Mouse (Mus musculus) neural tube, embryonic 15.5 days (tissue): ENCODE measurements around the gene Mars2. TPM values are rescaled to one million over a fixed set of nuclear protein-coding genes. Genes with fewer than 3 reads are reported as not detected.
A peak's percentile ranks its signal among the peaks of the same experiment; 100 is the strongest.

Experiments used
- ATAC-seq: fragments of 200-750 bp; cut with Nextera tagmentation; 2 replicates; pipeline ENCODE4 v1.8.0; 2017; ENCODE audit warnings: mild to moderate bottlenecking, moderate TSS enrichment, moderate library complexity; ENCODE audit not compliant: low FRiP score
- H3K27ac ChIP-seq: fragments of 300-500 bp; sonication (generic); replicated peaks from 2 replicates; pipeline ENCODE4 v1.5.1; 2015; ENCODE audit warnings: mild to moderate bottlenecking, inconsistent platforms
- H3K27me3 ChIP-seq: fragments of 300-500 bp; sonication (generic); replicated peaks from 2 replicates; pipeline ENCODE4 v1.6.1; 2015; ENCODE audit warnings: inconsistent platforms
- H3K36me3 ChIP-seq: fragments of 300-500 bp; sonication (generic); 2 replicates; pipeline ENCODE4 v1.6.1; 2015; ENCODE audit warnings: inconsistent platforms
- H3K4me1 ChIP-seq: fragments of 300-500 bp; sonication (generic); 2 replicates; pipeline ENCODE4 v1.6.1; 2015; ENCODE audit warnings: inconsistent platforms
- H3K4me2 ChIP-seq: fragments of 300-500 bp; sonication (generic); 2 replicates; pipeline ENCODE4 v1.6.1; 2015; ENCODE audit warnings: inconsistent platforms, mild to moderate bottlenecking, moderate library complexity
- H3K4me3 ChIP-seq: fragments of 300-500 bp; sonication (generic); replicated peaks from 2 replicates; pipeline ENCODE4 v1.5.1; 2015; ENCODE audit warnings: mild to moderate bottlenecking, inconsistent platforms
- H3K9ac ChIP-seq: fragments of 300-500 bp; sonication (generic); replicated peaks from 2 replicates; pipeline ENCODE4 v1.6.1; 2015; ENCODE audit warnings: mild to moderate bottlenecking, inconsistent platforms
- H3K9me3 ChIP-seq: fragments of 300-500 bp; sonication (generic); replicated peaks from 2 replicates; pipeline ENCODE4 v1.6.1; 2016; ENCODE audit warnings: inconsistent platforms
- WGBS: fragments of 180-500 bp; shearing (Covaris S2); methylation state at CpG from one replicate; pipeline ENCODE4 v1.1.7; 2015; ENCODE audit warnings: mixed read lengths; 5-methylcytosine and 5-hydroxymethylcytosine counted together
- polyA plus RNA-seq: library from polyadenylated mRNA; unstranded; fragments of >200 nt; fragmentation: Nextera tagmentation; extraction: Ambion mirVana; gene quantifications from 2 replicates; pipeline ENCODE4 v1.2.1, GENCODE M21; 2015

Mars2 gene
- polyA plus RNA-seq, 1 experiment from 2014 or later: 2.5 TPM

- H3K27me3 ChIP-seq: no peaks in the 10 kb centered on the region
- no peaks in the 10 kb centered on the region for H3K36me3 ChIP-seq
- peak overlapping the region; percentile 66 for H3K4me2 ChIP-seq
- H3K27ac ChIP-seq: peak overlapping the region; percentile 58; the same call in 1 of the 2 replicates
- no peaks in the 10 kb centered on the region for H3K9me3 ChIP-seq
- WGBS: 33% methylated on average over 3 of the region's 3 CpGs
- H3K4me3 ChIP-seq: peak overlapping the region; percentile 31
- peak; percentile 29; the same call in 1 of the 2 replicates for ATAC-seq
- H3K4me1 ChIP-seq: peaks cover 6% of the 10 kb centered on the region
- H3K9ac ChIP-seq: no peak overlapping the region
Observed at GRCm38 (mm10) chr1:55225398-55225797, 11.6 kb upstream of the Mars2 start.

- peak within 1 kb of the TSS; percentile 44 for H3K4me3 ChIP-seq
- no peaks in the 10 kb centered on the region for H3K27me3 ChIP-seq
- ATAC-seq: no peak; the same call in 1 of the 2 replicates
- 1% methylated on average over 26 of the region's 26 CpGs for WGBS
- H3K4me1 ChIP-seq: peaks cover 6% of the 10 kb centered on the region
- H3K9me3 ChIP-seq: no peaks in the 10 kb centered on the region
- no peaks in the 10 kb centered on the region for H3K36me3 ChIP-seq
- H3K9ac ChIP-seq: peak within 1 kb of the TSS; percentile 39
- peak within 1 kb of the TSS; percentile 68 for H3K27ac ChIP-seq
- peak within 1 kb of the TSS; percentile 66 for H3K4me2 ChIP-seq
Observed at GRCm38 (mm10) chr1:55226011-55226857, 10.7 kb upstream of the Mars2 start, which contains the start of gene Rftn2. TSS of gene Rftn2 (minus strand) at chr1:55226782.

GRCm38 (mm10) chr1:55227376-55227775 is 9.6 kb upstream of the Mars2 start:
- Histone ChIP-seq H3K4me2 (no peak overlapping the region), H3K9ac (no peak overlapping the region), H3K4me1 (peaks cover 6% of the 10 kb centered on the region), H3K27me3 (no peaks in the 10 kb centered on the region), H3K9me3 (no peaks in the 10 kb centered on the region), H3K4me3 (no peak overlapping the region), H3K36me3 (no peaks in the 10 kb centered on the region), H3K27ac (no peak overlapping the region)
- no peak for ATAC-seq
- 15% methylated on average over 1 of the region's 1 CpGs for WGBS

GRCm38 (mm10) chr1:55228256-55228884 is 8.6 kb upstream of the Mars2 start:
- 87% methylated on average over 8 of the region's 8 CpGs for WGBS
- no peak for ATAC-seq
- H3K4me1 ChIP-seq: peaks cover 6% of the 10 kb centered on the region

GRCm38 (mm10) chr1:55234910-55235520 is 2.0 kb upstream of the Mars2 start:
- Histone ChIP-seq H3K9me3 (no peaks in the 10 kb centered on the region), H3K27me3 (no peaks in the 10 kb centered on the region), H3K27ac (no peak overlapping the region), H3K9ac (no peak overlapping the region), H3K4me3 (no peak overlapping the region), H3K36me3 (no peaks in the 10 kb centered on the region), H3K4me2 (no peak overlapping the region), H3K4me1 (peaks cover 22% of the 10 kb centered on the region)
- no peak for ATAC-seq
- WGBS: 68% methylated on average over 16 of the region's 16 CpGs

More at GRCm38 (mm10) chr1:55228256-55228884, 8.6 kb upstream of the Mars2 start:
- H3K4me2 ChIP-seq: no peak overlapping the region
- H3K36me3 ChIP-seq: no peaks in the 10 kb centered on the region
- H3K27ac ChIP-seq: no peak overlapping the region
- H3K4me3 ChIP-seq: no peak overlapping the region
- H3K27me3 ChIP-seq: no peaks in the 10 kb centered on the region
- no peak overlapping the region for H3K9ac ChIP-seq
- no peaks in the 10 kb centered on the region for H3K9me3 ChIP-seq

- Histone ChIP-seq H3K36me3 (no peaks in the 10 kb centered on the region), H3K27me3 (no peaks in the 10 kb centered on the region), H3K9me3 (no peaks in the 10 kb centered on the region), H3K9ac (peak overlapping the region; percentile 37), H3K4me3 (peak overlapping the region; percentile 86), H3K4me2 (peak overlapping the region; percentile 96), H3K4me1 (peaks cover 36% of the 10 kb centered on the region), H3K27ac (no peak overlapping the region)
- no peak for ATAC-seq
- 37% methylated on average over 5 of the region's 5 CpGs for WGBS
Observed at GRCm38 (mm10) chr1:55236487-55236886, 490 bp upstream of the Mars2 start.

- peak; percentile 73 for ATAC-seq
- Histone ChIP-seq H3K9me3 (no peaks in the 10 kb centered on the region), H3K4me2 (peak overlapping the region; percentile 96), H3K27me3 (no peaks in the 10 kb centered on the region), H3K4me3 (peak overlapping the region; percentile 86), H3K9ac (peak overlapping the region; percentile 80), H3K36me3 (no peaks in the 10 kb centered on the region), H3K4me1 (peaks cover 47% of the 10 kb centered on the region), H3K27ac (peak overlapping the region; percentile 88)
- under 1% methylated on average over 23 of the region's 23 CpGs for WGBS
Observed at GRCm38 (mm10) chr1:55237643-55238161, 725 bp downstream of the Mars2 start.

- H3K4me1 ChIP-seq: peaks cover 47% of the 10 kb centered on the region
- no peak for ATAC-seq
- H3K4me2 ChIP-seq: peak overlapping the region; percentile 96
- H3K27me3 ChIP-seq: no peaks in the 10 kb centered on the region
- H3K36me3 ChIP-seq: no peaks in the 10 kb centered on the region
- WGBS: 17% methylated on average over 13 of the region's 13 CpGs
- H3K9ac ChIP-seq: peak overlapping the region; percentile 80
- H3K27ac ChIP-seq: 0 out of 2 replicates have a peak overlapping the region, but pooled peaks have one; percentile 88
- peak overlapping the region; percentile 86 for H3K4me3 ChIP-seq
- no peaks in the 10 kb centered on the region for H3K9me3 ChIP-seq
Observed at GRCm38 (mm10) chr1:55238496-55238895, 1.5 kb downstream of the Mars2 start.

GRCm38 (mm10) chr1:55239237-55239636 is 2.3 kb downstream of the Mars2 start:
- 2% methylated on average over 1 of the region's 1 CpGs for WGBS
- Histone ChIP-seq H3K36me3 (no peaks in the 10 kb centered on the region), H3K27ac (no peak overlapping the region), H3K27me3 (no peaks in the 10 kb centered on the region), H3K4me3 (peak overlapping the region; percentile 86), H3K4me2 (peak overlapping the region; percentile 96), H3K9me3 (no peaks in the 10 kb centered on the region), H3K4me1 (peaks cover 47% of the 10 kb centered on the region), H3K9ac (0 out of 2 replicates have a peak overlapping the region, but pooled peaks have one; percentile 80)
- ATAC-seq: no peak

- ATAC-seq: no peak
- no peaks in the 10 kb centered on the region for H3K36me3 ChIP-seq
- H3K9ac ChIP-seq: no peak overlapping the region
- H3K9me3 ChIP-seq: no peaks in the 10 kb centered on the region
- peaks cover 12% of the 10 kb centered on the region for H3K4me1 ChIP-seq
- no peak overlapping the region for H3K4me2 ChIP-seq
- no peak overlapping the region for H3K4me3 ChIP-seq
- 93% methylated on average over 2 of the region's 2 CpGs for WGBS
- H3K27ac ChIP-seq: no peak overlapping the region
- H3K27me3 ChIP-seq: no peaks in the 10 kb centered on the region
Observed at GRCm38 (mm10) chr1:55246374-55246773, 9.4 kb downstream of the Mars2 start.

GRCm38 (mm10) chr1:55264385-55264784 is 27.4 kb downstream of the Mars2 start:
- H3K9ac ChIP-seq: no peak overlapping the region
- WGBS: 53% methylated on average over 2 of the region's 2 CpGs
- H3K27me3 ChIP-seq: no peaks in the 10 kb centered on the region
- no peaks in the 10 kb centered on the region for H3K4me1 ChIP-seq
- H3K4me3 ChIP-seq: no peak overlapping the region
- no peaks in the 10 kb centered on the region for H3K9me3 ChIP-seq
- H3K27ac ChIP-seq: no peak overlapping the region
- H3K36me3 ChIP-seq: no peaks in the 10 kb centered on the region
- no peak for ATAC-seq
- H3K4me2 ChIP-seq: no peak overlapping the region
